Mouse (Mus musculus) right cerebral cortex, postnatal 25 days (tissue): ENCODE data around the gene Cdkn2b.

Experiments
- DNase-seq: peaks from one replicate; pipeline ENCODE4 v3.0.0; 2022

Gene Cdkn2b

DNA sequence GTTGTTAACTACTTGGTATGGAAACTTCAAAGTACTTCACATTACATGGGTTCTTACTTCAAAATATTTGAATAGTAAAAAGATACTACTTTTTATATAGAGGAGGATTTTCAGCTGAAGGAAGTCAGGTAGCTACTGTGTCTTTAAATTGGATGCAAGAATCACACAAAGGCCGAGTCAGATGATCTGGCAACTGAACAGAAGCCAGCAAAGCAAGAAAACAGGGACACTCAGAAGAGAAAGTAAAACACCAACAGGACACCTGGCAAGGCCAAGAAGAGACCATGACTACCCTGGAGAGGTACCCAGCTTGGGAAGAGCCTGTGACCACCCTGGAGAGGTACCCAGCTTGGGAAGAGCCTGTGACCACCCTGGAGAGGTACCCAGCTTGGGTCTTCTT lies 24.3 kb downstream of the Cdkn2b start:
- no peak for DNase-seq

DNA sequence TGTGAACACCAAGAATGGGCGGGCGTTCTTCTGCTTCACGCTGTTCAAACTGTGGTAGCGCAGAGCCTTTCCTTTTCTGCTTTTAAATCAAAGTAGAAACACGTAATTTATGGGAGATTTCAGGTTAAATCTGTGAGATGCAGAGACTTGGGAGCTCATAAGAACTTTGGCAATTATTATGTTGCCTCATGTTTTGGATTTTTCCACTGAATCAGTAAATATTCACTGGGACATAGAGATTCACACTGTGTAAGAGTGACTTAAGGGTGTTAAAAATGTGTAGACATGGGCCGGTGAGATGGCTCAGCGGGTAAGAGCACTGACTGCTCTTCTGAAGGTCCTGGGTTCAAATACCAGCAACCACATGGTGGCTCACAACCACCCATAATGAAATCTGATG lies 25.2 kb downstream of the Cdkn2b start:
- no peak for DNase-seq

DNA sequence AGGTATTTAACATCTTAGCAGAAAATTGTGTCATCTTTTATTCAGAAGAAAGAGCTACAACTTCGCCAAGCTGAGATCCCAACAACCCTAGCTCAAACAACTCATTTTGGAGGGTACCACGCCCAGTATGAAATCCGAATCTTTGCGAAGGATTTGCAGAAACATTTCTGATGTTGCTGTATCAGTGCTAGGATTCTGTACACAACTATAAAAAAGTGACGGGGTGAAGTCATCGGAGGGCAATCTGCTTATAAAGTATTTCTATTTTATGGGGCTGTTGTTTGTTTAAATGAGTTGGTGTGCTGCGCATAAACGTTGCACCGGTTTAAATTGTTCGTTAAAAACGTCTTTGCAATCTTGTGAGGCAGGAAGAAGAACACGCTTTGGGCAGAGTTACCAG lies 28.2 kb downstream of the Cdkn2b start:
- no peak for DNase-seq

DNA sequence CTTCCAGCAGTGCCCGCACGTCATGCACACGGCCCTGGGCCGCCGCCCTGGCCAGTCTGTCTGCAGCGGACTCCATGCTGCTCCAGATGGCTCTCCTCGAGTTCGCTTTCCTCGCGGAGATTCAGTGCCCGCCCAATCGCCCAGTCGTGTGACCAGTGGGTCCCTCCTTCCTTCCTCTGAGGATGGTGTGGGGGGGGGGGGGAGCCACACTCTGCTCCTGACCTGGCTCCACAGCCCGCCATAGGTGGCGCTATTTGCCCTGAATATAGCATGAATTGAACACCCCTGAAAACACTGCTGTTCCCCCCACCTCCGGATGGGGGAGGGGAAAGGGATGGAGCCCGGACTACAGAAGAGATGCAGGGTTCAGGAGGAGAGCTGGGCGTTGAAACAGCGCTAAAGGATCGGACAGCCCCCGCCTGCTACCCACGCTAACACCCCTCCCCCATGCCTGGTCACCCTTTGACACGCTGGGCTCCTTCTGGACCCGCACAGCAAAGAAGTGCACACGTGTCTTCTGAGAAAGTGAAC lies 28.7 kb downstream of the Cdkn2b start:
- DNase-seq: no peak

- DNase-seq: no peak
These were observed 29.6 kb downstream of the Cdkn2b start for GRCm38 (mm10) chr4:89281236-89281635.

DNA sequence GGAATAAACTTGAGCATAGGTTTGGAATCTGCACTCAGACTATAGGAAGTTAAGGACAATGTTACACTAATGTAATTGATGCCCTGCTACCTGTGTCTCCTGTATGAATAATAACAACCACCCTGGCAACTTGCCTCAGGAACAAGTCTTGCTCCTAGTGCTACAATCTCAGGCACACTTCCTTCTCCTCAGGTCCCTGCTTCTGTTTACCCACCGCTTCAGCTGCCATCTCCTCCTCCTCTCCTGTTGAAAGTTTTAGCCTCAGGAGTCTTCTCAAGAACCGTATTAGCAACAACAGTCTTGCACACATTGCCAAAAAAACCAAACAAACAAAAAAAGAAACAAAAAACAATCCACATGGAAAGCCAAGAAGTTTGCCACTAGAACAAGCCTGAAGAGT lies 31.2 kb downstream of the Cdkn2b start:
- DNase-seq: no peak

DNA sequence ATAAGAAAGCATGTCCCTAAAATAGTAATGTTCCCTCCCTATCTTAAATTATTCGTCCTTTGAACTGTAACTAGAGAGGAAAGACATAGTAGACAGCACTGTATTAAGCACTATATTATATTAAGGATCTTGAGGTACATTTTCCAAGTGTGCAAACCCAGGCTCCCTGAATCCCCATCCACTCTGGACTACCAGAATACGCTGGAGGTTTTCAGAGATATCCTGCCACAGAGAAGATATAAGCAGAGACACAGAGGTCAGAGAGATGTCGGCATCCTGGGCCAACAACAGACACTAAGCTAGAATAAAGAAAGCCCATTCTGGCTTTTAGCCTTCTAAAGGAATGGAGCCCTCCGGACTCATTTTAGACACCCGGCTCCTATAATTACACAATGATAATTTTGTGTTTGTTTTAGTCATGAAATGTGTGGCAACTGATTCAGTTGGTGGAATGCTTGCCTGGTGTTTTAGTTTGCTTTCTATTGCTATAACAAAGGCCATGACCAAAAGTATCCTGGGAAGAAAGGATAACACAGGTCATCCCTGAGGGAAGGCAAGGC lies 33.4 kb downstream of the Cdkn2b start:
- no peak for DNase-seq

DNA sequence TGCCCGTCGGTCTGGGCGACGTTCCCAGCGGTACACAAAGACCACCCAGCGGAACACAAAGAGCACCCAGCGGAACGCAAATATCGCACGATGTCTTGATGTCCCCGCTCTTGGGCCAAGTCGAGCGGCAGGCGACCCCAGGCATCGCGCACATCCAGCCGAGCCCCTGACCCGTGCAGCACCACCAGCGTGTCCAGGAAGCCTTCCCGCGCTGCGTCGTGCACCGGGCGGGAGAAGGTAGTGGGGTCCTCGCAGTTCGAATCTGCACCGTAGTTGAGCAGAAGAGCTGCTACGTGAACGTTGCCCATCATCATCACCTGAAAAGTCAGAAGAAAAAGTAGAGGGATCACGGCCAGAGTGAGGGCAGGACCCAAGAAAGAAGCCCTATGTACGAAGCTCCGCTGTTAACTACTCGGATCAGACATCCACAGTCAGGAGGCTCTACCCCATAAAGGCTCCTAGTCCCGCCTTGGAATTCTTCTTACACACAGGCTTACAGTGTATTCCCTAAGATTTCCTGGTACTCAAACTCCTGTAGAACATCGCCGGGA lies 34.1 kb downstream of the Cdkn2b start:
- no peak for DNase-seq

DNA sequence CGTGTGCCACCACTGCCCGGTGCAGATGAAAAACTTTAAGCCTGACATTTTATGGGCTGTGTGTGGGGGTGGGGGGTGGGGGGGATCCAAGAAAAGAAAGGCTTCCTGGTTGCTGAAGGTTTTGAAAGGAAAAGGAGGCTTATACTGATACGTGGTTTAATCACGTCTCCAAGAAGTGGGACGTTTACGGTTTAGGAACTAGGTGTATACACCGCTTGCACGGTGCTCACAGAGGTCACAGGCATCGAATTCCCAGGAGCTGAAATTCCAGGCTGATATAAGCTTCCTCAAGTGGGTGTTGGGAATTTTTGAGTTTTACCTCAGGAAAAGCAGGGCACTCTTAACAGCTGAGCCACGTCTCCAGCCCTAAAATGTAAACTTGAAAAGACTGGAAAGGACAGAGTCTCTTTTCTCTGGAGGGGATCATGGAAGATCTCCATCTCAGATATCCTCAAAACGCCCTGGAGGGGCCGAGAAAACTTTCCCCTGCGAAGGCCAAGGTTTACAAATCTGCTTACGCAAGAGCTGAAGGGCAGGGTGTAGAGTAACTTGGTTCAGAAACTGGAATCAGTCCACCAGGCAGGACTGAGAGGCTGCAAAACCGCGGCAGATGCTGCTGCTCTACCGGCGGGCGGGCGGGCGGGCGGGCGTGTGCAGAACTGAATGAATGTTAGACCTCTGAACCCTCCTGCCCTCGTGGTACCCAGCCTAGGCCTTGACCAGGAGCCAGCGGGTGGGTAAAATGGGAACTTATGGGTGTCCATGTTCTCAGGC lies 34.8 kb downstream of the Cdkn2b start:
- no peak for DNase-seq

- no peak for DNase-seq
These were observed 35.9 kb downstream of the Cdkn2b start for GRCm38 (mm10) chr4:89274829-89275548.

DNA sequence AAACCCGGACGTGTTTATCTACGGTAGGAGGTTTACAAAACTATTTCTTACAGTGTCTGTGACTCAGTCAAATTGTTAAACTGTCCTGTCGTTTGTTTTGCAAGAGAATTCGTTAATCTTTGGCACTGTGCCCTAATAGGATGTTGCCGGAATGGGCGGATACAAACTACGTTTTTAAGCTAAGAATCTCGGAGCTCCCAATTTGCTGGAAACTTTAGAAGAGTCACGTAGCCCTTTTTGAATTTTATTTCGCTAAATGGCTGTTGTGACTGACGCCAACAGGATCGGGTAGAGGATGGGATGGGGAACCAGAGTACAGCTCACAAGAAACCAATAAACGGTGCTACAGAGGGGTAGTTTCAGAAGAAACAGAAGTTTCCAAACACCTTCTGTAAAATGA lies 36.8 kb downstream of the Cdkn2b start:
- DNase-seq: no peak

- no peak for DNase-seq
These were observed 37.3 kb downstream of the Cdkn2b start for GRCm38 (mm10) chr4:89273585-89273984.

DNA sequence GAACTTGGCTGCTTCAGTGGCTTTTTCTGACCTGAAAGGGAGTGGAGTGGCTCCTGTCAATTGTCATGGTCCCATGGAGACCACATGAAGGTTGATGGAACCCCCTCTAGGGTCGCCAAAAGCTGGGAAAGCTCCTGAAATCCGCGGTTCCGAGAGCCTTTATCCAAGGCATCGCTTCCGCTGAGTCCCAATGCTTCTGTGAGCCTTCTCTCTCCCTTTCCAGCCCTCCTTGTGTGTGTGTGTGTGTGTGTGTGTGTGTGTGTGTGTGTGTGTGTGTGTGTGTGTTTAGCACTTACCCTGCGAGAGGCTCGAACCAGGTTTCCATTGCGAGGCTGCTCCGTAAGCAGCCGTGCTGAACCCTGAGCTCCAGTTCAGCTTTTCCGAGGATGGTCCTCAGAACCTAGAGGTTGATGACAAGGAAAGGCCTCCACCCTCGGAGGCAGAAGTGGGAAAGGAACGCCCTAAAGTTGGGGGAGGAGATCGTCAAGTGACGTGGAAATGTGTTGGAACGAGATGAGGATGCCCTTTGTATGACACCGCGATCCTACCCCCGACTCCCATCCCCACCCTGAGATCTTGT lies 37.8 kb downstream of the Cdkn2b start:
- DNase-seq: no peak

DNA sequence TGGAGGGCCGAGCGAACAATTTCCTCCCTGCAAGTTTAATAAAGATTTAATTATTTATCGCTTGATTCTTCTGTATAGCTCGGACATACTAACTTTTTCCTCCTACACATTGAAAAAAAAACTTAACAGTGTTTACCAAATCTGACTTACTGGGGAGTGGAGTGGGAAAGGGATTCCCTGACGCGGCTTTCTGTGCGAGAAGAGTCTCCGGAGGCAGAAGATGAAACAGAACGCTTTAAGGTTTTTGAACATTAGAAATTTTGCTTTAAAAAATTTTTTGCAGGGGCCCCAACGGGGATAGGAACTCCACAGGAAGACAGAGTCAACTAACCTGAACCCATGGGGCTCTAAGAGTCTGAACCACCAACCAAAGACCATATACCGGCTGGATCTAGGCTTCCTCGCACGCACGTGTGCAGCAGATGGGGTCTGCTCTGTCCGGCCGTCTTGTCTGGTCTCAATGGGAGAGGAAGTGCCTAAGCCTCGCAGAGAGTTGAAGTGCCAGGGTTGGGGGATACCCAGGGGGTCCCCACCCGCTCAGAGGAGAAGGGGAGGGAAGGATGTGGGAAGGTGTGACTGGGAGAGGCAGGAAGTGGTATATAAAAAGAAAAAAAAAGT lies 38.6 kb downstream of the Cdkn2b start:
- DNase-seq: no peak

DNA sequence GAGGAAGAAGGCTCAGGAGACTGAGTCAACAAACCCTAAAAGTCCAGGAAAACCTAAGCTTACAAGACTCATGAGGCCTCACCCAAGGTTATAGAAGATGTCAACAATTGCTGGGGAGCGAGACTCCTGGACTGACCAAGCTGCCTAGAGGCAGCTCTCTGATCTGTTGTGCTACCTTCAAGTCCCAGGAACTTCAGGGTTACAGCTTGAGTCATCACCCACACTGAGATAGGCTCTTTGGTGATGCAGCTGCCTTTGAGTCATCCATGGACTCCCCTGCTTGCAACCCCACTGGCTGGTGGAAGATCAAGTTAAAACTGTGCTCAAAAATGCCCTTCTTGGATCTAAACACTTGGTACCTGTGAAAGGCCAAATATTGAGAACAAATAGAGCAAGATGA lies 53.1 kb downstream of the Cdkn2b start:
- DNase-seq: no peak
